Mouse (Mus musculus) heart, postnatal 0 days (tissue): Measurements from ENCODE around the gene Wsb1. TPM values are rescaled to one million over a fixed set of nuclear protein-coding genes. Genes with fewer than 3 reads are reported as not detected.
"Not testable (repeated sequence)": the region's sequence is repeated elsewhere in the genome, so short reads cannot be mapped to it uniquely, and the experiment has no call there.

Source experiments
- ATAC-seq: fragments of 200-750 bp; cut with Nextera tagmentation; 2 replicates; pipeline ENCODE4 v1.8.0; 2017; ENCODE audit warnings: low read depth, moderate number of reproducible peaks, moderate library complexity; ENCODE audit not compliant: insufficient read depth
- DNase-seq: peaks from one replicate; pipeline ENCODE4 v3.0.0-alpha.2; 2016; ENCODE audit warnings: low spot score
- H3K27ac ChIP-seq: fragments of 300-500 bp; sonication (generic); 2 replicates; pipeline ENCODE4 v1.5.1; 2014; ENCODE audit warnings: low read depth, mild to moderate bottlenecking
- H3K27me3 ChIP-seq: fragments of 300-500 bp; sonication (generic); 2 replicates; pipeline ENCODE4 v1.6.1; 2014; ENCODE audit warnings: low read length, mixed read lengths; ENCODE audit not compliant: control insufficient read depth, insufficient read depth
- H3K36me3 ChIP-seq: fragments of 300-500 bp; sonication (generic); replicated peaks from 2 replicates; pipeline ENCODE4 v1.6.1; 2014; ENCODE audit warnings: low read length, mixed read lengths; ENCODE audit not compliant: control insufficient read depth, insufficient read depth
- H3K4me1 ChIP-seq: fragments of 300-500 bp; sonication (generic); 2 replicates; pipeline ENCODE4 v1.6.1; 2014; ENCODE audit warnings: antibody characterized with exemption; ENCODE audit not compliant: control insufficient read depth, insufficient read depth
- H3K4me2 ChIP-seq: fragments of 300-500 bp; sonication (generic); 2 replicates; pipeline ENCODE4 v1.6.1; 2014; ENCODE audit warnings: low read depth, mild to moderate bottlenecking, low read length, moderate library complexity
- H3K4me3 ChIP-seq: fragments of 300-500 bp; sonication (generic); 2 replicates; pipeline ENCODE4 v1.5.1; 2014; ENCODE audit warnings: low read depth, low read length
- H3K9ac ChIP-seq: fragments of 300-500 bp; sonication (generic); replicated peaks from 2 replicates; pipeline ENCODE4 v1.6.1; 2014; ENCODE audit warnings: low read depth, low read length, mixed read lengths
- H3K9me3 ChIP-seq: fragments of 300-500 bp; sonication (generic); replicated peaks from 2 replicates; pipeline ENCODE4 v1.6.1; 2016; ENCODE audit warnings: low read length; ENCODE audit not compliant: control insufficient read depth
- CTCF ChIP-seq: IDR thresholded peaks from 2 replicates; pipeline ENCODE4 v1.5.1; 2016; ENCODE audit warnings: antibody characterized with exemption, control low read depth, low read depth
- EP300 ChIP-seq: IDR thresholded peaks from 2 replicates; pipeline ENCODE4 v1.6.1; 2016; ENCODE audit warnings: antibody characterized with exemption, low read depth
- WGBS: fragments of 180-500 bp; shearing (Covaris S2); extraction: QIAGEN DNeasy Blood & Tissue Kit; methylation state at CpG from one replicate; pipeline ENCODE4 v1.1.7; 2014; 5-methylcytosine and 5-hydroxymethylcytosine counted together
- polyA plus RNA-seq: library from polyadenylated mRNA; unstranded; fragments of >200 nt; fragmentation: Nextera tagmentation; extraction: Ambion mirVana; gene quantifications from 2 replicates; pipeline ENCODE4 v1.2.1, GENCODE M21; 2015
- total RNA-seq: library from RNA; depleted of rRNA; stranded (reverse); fragments of >200 nt; gene quantifications from 2 replicates; pipeline ENCODE4 v1.2.3, GENCODE M21; 2014; ENCODE audit warnings: low replicate concordance; rRNA removed

The Wsb1 gene
- total RNA-seq (60.4 and 73.2 TPM in 2 replicates), polyA plus RNA-seq (63.9 and 64.5 TPM in 2 replicates)

- DNase-seq (peak; percentile 89), ATAC-seq (peak; percentile 92)
- H3K9me3 ChIP-seq = no peaks in the 10 kb centered on the region
- peak within 1 kb of the TSS; percentile 86 for H3K9ac ChIP-seq
- WGBS = 2% methylated on average over 50 of the region's 50 CpGs
- H3K4me3 ChIP-seq = peak within 1 kb of the TSS; percentile 83
- H3K4me2 ChIP-seq = peak within 1 kb of the TSS; percentile 83
- H3K27ac ChIP-seq = peak within 1 kb of the TSS; percentile 96
- TF ChIP-seq CTCF (no peak), EP300 (peak; percentile 66)
- peaks cover 16% of the 10 kb centered on the region for H3K4me1 ChIP-seq
- H3K27me3 ChIP-seq = no peaks in the 10 kb centered on the region
- H3K36me3 ChIP-seq = peaks cover 9% of the 10 kb centered on the region
Observed at GRCm38 (mm10) chr11:79254391-79255098, at the start of gene Wsb1. Gene Wsb1 (minus strand): TSS chr11:79254671.

- H3K4me3 ChIP-seq, H3K27ac ChIP-seq, H3K9me3 ChIP-seq, H3K4me1 ChIP-seq, H3K9ac ChIP-seq, ATAC-seq, H3K4me2 ChIP-seq, H3K27me3 ChIP-seq, DNase-seq, H3K36me3 ChIP-seq: not testable (repeated sequence)
- WGBS = 91% methylated on average over 4 of the region's 4 CpGs
Observed at GRCm38 (mm10) chr11:79304245-79304644, 49.8 kb upstream of the Wsb1 start.

- no peaks in the 10 kb centered on the region for H3K27me3 ChIP-seq
- no peak overlapping the region for H3K4me2 ChIP-seq
- H3K4me1 ChIP-seq = peaks cover 10% of the 10 kb centered on the region; the same call in 1 of the 2 replicates
- no peak overlapping the region for H3K9ac ChIP-seq
- TF ChIP-seq CTCF (no peak), EP300 (no peak)
- H3K36me3 ChIP-seq = no peaks in the 10 kb centered on the region
- no peaks in the 10 kb centered on the region for H3K9me3 ChIP-seq
- H3K27ac ChIP-seq = no peak overlapping the region
- H3K4me3 ChIP-seq = no peak overlapping the region
- ATAC-seq (no peak), DNase-seq (no peak)
- 86% methylated on average over 6 of the region's 6 CpGs for WGBS
Observed at GRCm38 (mm10) chr11:79303109-79303508, 48.6 kb upstream of the Wsb1 start.

GRCm38 (mm10) chr11:79299719-79300431, 45.4 kb upstream of the Wsb1 start:
- 65% methylated on average over 9 of the region's 9 CpGs for WGBS
- TF ChIP-seq CTCF (peak; percentile 53), EP300 (no peak)
- no peaks in the 10 kb centered on the region for H3K9me3 ChIP-seq
- H3K4me3 ChIP-seq = no peak overlapping the region
- no peak overlapping the region for H3K27ac ChIP-seq
- no peaks in the 10 kb centered on the region for H3K4me1 ChIP-seq
- H3K27me3 ChIP-seq = no peaks in the 10 kb centered on the region
- no peak overlapping the region for H3K9ac ChIP-seq
- no peaks in the 10 kb centered on the region for H3K36me3 ChIP-seq
- ATAC-seq (no peak), DNase-seq (no peak)
- no peak overlapping the region for H3K4me2 ChIP-seq

- no peaks in the 10 kb centered on the region for H3K9me3 ChIP-seq
- H3K4me3 ChIP-seq = no peak within 1 kb of the TSS
- H3K36me3 ChIP-seq = no peaks in the 10 kb centered on the region
- H3K27me3 ChIP-seq = no peaks in the 10 kb centered on the region
- no peak within 1 kb of the TSS for H3K27ac ChIP-seq
- 84% methylated on average over 5 of the region's 5 CpGs for WGBS
- H3K4me1 ChIP-seq = no peaks in the 10 kb centered on the region
- DNase-seq (no peak), ATAC-seq (no peak)
- H3K9ac ChIP-seq = no peak within 1 kb of the TSS
- TF ChIP-seq EP300 (no peak), CTCF (no peak)
- H3K4me2 ChIP-seq = no peak within 1 kb of the TSS
Observed at GRCm38 (mm10) chr11:79296856-79297491, 42.5 kb upstream of the Wsb1 start, which contains the start of gene Gm9964. Gene Gm9964 (minus strand): TSS chr11:79296906.
